Mouse (Mus musculus) heart, embryonic 16.5 days (tissue): ENCODE data around the gene 4933415A04Rik. TPM values are rescaled to one million over a fixed set of nuclear protein-coding genes. Genes with fewer than 3 reads are reported as not detected.

Experiments
- ATAC-seq: fragments of 200-750 bp; cut with Nextera tagmentation; replicated peaks from 2 replicates; pipeline ENCODE4 v1.8.0; 2017; ENCODE audit warnings: moderate number of reproducible peaks; ENCODE audit not compliant: insufficient read depth, low FRiP score; ENCODE audit errors: extremely low read depth
- H3K27ac ChIP-seq: fragments of 300-500 bp; sonication (generic); 2 replicates; pipeline ENCODE4 v1.5.1; 2014; ENCODE audit warnings: mild to moderate bottlenecking, low read length, control low read depth, moderate library complexity
- H3K27me3 ChIP-seq: fragments of 300-500 bp; sonication (generic); 2 replicates; pipeline ENCODE4 v1.6.1; 2014; ENCODE audit warnings: low read length, mixed read lengths; ENCODE audit not compliant: control insufficient read depth, insufficient read depth
- H3K36me3 ChIP-seq: fragments of 300-500 bp; sonication (generic); 2 replicates; pipeline ENCODE4 v1.6.1; 2014; ENCODE audit not compliant: control insufficient read depth, insufficient read depth
- H3K4me1 ChIP-seq: fragments of 300-500 bp; sonication (generic); 2 replicates; pipeline ENCODE4 v1.6.1; 2014; ENCODE audit warnings: low read length, mixed read lengths; ENCODE audit not compliant: control insufficient read depth, insufficient read depth
- H3K4me2 ChIP-seq: fragments of 300-500 bp; sonication (generic); 2 replicates; pipeline ENCODE4 v1.6.1; 2014; ENCODE audit warnings: low read depth, mild to moderate bottlenecking, control low read depth, low read length
- H3K4me3 ChIP-seq: fragments of 300-500 bp; sonication (generic); 2 replicates; pipeline ENCODE4 v1.5.1; 2014; ENCODE audit warnings: mild to moderate bottlenecking, control low read depth, low read length
- H3K9ac ChIP-seq: fragments of 300-500 bp; sonication (generic); 2 replicates; pipeline ENCODE4 v1.6.1; 2014; ENCODE audit warnings: low read length, control low read depth
- H3K9me3 ChIP-seq: fragments of 300-500 bp; sonication (generic); replicated peaks from 2 replicates; pipeline ENCODE4 v1.6.1; 2016; ENCODE audit warnings: low read length; ENCODE audit not compliant: control insufficient read depth
- WGBS: fragments of 180-500 bp; shearing (Covaris S2); extraction: QIAGEN DNeasy Blood & Tissue Kit; methylation state at CpG from one replicate; pipeline ENCODE4 v1.1.7; 2014; 5-methylcytosine and 5-hydroxymethylcytosine counted together
- polyA plus RNA-seq: library from polyadenylated mRNA; unstranded; fragments of >200 nt; fragmentation: Nextera tagmentation; extraction: Ambion mirVana; gene quantifications from 2 replicates; pipeline ENCODE4 v1.2.1, GENCODE M21; 2015

Gene 4933415A04Rik
- polyA plus RNA-seq, 1 experiment from 2014 or later: 4.5 TPM

- peaks cover 11% of the 10 kb centered on the region for H3K4me1 ChIP-seq
- no peaks in the 10 kb centered on the region for H3K36me3 ChIP-seq
- H3K27ac ChIP-seq: peak overlapping the region; percentile 30
- no peaks in the 10 kb centered on the region for H3K27me3 ChIP-seq
- ATAC-seq: peak; percentile 76
- H3K4me2 ChIP-seq: no peak overlapping the region
- peak overlapping the region; percentile 16 for H3K9ac ChIP-seq
- 18% methylated on average over 12 of the region's 12 CpGs for WGBS
- no peaks in the 10 kb centered on the region for H3K9me3 ChIP-seq
- no peak overlapping the region for H3K4me3 ChIP-seq
Observed at GRCm38 (mm10) chr11:43612834-43613488, 26.1 kb downstream of the 4933415A04Rik start.

GRCm38 (mm10) chr11:43617924-43618323 is 31.1 kb downstream of the 4933415A04Rik start:
- peaks cover 9% of the 10 kb centered on the region for H3K4me1 ChIP-seq
- no peaks in the 10 kb centered on the region for H3K27me3 ChIP-seq
- no peaks in the 10 kb centered on the region for H3K36me3 ChIP-seq
- H3K9ac ChIP-seq: no peak overlapping the region
- WGBS: 41% methylated on average over 5 of the region's 5 CpGs
- no peak overlapping the region for H3K4me3 ChIP-seq
- ATAC-seq: peak; percentile 66
- H3K27ac ChIP-seq: peak overlapping the region; percentile 76
- no peaks in the 10 kb centered on the region for H3K9me3 ChIP-seq
- H3K4me2 ChIP-seq: no peak overlapping the region

- Histone ChIP-seq H3K9ac (no peak overlapping the region), H3K4me3 (no peak overlapping the region), H3K27ac (peak overlapping the region; percentile 76), H3K4me1 (peaks cover 6% of the 10 kb centered on the region; the same call in 1 of the 2 replicates), H3K4me2 (no peak overlapping the region), H3K9me3 (no peaks in the 10 kb centered on the region), H3K36me3 (no peaks in the 10 kb centered on the region), H3K27me3 (no peaks in the 10 kb centered on the region)
- peak; percentile 42; the same call in 1 of the 2 replicates for ATAC-seq
- 64% methylated on average over 7 of the region's 7 CpGs for WGBS
Observed at GRCm38 (mm10) chr11:43618403-43618802, 31.6 kb downstream of the 4933415A04Rik start.

GRCm38 (mm10) chr11:43621769-43622168 is 34.9 kb downstream of the 4933415A04Rik start:
- Histone ChIP-seq H3K4me1 (peaks cover 15% of the 10 kb centered on the region), H3K36me3 (no peaks in the 10 kb centered on the region), H3K4me2 (no peak overlapping the region), H3K4me3 (no peak overlapping the region), H3K9me3 (no peaks in the 10 kb centered on the region), H3K27me3 (no peaks in the 10 kb centered on the region), H3K9ac (no peak overlapping the region), H3K27ac (no peak overlapping the region)
- 79% methylated on average over 5 of the region's 5 CpGs for WGBS
- no peak for ATAC-seq

- Histone ChIP-seq H3K4me3 (no peak overlapping the region), H3K27me3 (no peaks in the 10 kb centered on the region), H3K9ac (no peak overlapping the region), H3K4me2 (no peak overlapping the region), H3K9me3 (no peaks in the 10 kb centered on the region), H3K4me1 (peaks cover 17% of the 10 kb centered on the region), H3K36me3 (no peaks in the 10 kb centered on the region), H3K27ac (no peak overlapping the region)
- no peak for ATAC-seq
- 97% methylated on average over 1 of the region's 1 CpGs for WGBS
Observed at GRCm38 (mm10) chr11:43624341-43624740, 37.5 kb downstream of the 4933415A04Rik start.

GRCm38 (mm10) chr11:43626300-43626926 is 39.6 kb downstream of the 4933415A04Rik start:
- H3K27me3 ChIP-seq: no peaks in the 10 kb centered on the region
- ATAC-seq: no peak

GRCm38 (mm10) chr11:43626927-43627645 is 40.2 kb downstream of the 4933415A04Rik start:
- ATAC-seq: no peak; the same call in 1 of the 2 replicates
- peak overlapping the region; percentile 8; the same call in 1 of the 2 replicates for H3K9ac ChIP-seq
- no peaks in the 10 kb centered on the region for H3K27me3 ChIP-seq
- H3K27ac ChIP-seq: no peak overlapping the region
- H3K4me1 ChIP-seq: peaks cover 17% of the 10 kb centered on the region
- H3K4me2 ChIP-seq: peak overlapping the region; percentile 58
- 39% methylated on average over 18 of the region's 18 CpGs for WGBS
- H3K9me3 ChIP-seq: no peaks in the 10 kb centered on the region
- no peak overlapping the region for H3K4me3 ChIP-seq
- no peaks in the 10 kb centered on the region for H3K36me3 ChIP-seq

More at GRCm38 (mm10) chr11:43626300-43626926, 39.6 kb downstream of the 4933415A04Rik start:
- Histone ChIP-seq H3K9me3 (no peaks in the 10 kb centered on the region), H3K4me1 (peaks cover 17% of the 10 kb centered on the region), H3K27ac (peak overlapping the region; percentile 26), H3K36me3 (no peaks in the 10 kb centered on the region), H3K4me2 (peak overlapping the region; percentile 58), H3K9ac (peak overlapping the region; percentile 8; the same call in 1 of the 2 replicates), H3K4me3 (peak overlapping the region; percentile 28)
- 10% methylated on average over 12 of the region's 12 CpGs for WGBS

- no peak overlapping the region for H3K4me2 ChIP-seq
- no peak overlapping the region for H3K27ac ChIP-seq
- no peak overlapping the region for H3K9ac ChIP-seq
- no peaks in the 10 kb centered on the region for H3K9me3 ChIP-seq
- no peak for ATAC-seq
- H3K4me1 ChIP-seq: peaks cover 28% of the 10 kb centered on the region
- no peaks in the 10 kb centered on the region for H3K27me3 ChIP-seq
- no peak overlapping the region for H3K4me3 ChIP-seq
- WGBS: 85% methylated on average over 9 of the region's 9 CpGs
- no peaks in the 10 kb centered on the region for H3K36me3 ChIP-seq
Observed at GRCm38 (mm10) chr11:43631645-43632044, 44.8 kb downstream of the 4933415A04Rik start.

GRCm38 (mm10) chr11:43632566-43632965 is 45.7 kb downstream of the 4933415A04Rik start:
- H3K9ac ChIP-seq: no peak overlapping the region

More at GRCm38 (mm10) chr11:43632566-43632965, 45.7 kb downstream of the 4933415A04Rik start:
- Histone ChIP-seq H3K27me3 (no peaks in the 10 kb centered on the region), H3K36me3 (no peaks in the 10 kb centered on the region), H3K27ac (no peak overlapping the region; the same call in 1 of the 2 replicates), H3K9me3 (no peaks in the 10 kb centered on the region), H3K4me1 (peaks cover 20% of the 10 kb centered on the region), H3K4me2 (no peak overlapping the region), H3K4me3 (no peak overlapping the region)
- ATAC-seq: no peak
- 16% methylated on average over 4 of the region's 4 CpGs for WGBS
